Mouse (Mus musculus) kidney, embryonic 14.5 days (tissue): Measurements from ENCODE around the gene Zfp933. TPM values are rescaled to one million over a fixed set of nuclear protein-coding genes. Genes with fewer than 3 reads are reported as not detected.

Source experiments
- ATAC-seq: fragments of 200-750 bp; cut with Nextera tagmentation; 2 replicates; pipeline ENCODE4 v1.8.0; 2017; ENCODE audit warnings: moderate number of reproducible peaks, mild to moderate bottlenecking, moderate TSS enrichment, moderate library complexity; ENCODE audit not compliant: low FRiP score, low TSS enrichment
- H3K27ac ChIP-seq: fragments of 300-500 bp; sonication (generic); 2 replicates; pipeline ENCODE4 v1.5.1; 2014; ENCODE audit warnings: low read depth, mild to moderate bottlenecking, low read length, moderate library complexity, mixed read lengths
- H3K27me3 ChIP-seq: fragments of 300-500 bp; sonication (generic); 2 replicates; pipeline ENCODE4 v1.6.1; 2014; ENCODE audit warnings: mild to moderate bottlenecking, low read length; ENCODE audit not compliant: control insufficient read depth, insufficient read depth
- H3K36me3 ChIP-seq: fragments of 300-500 bp; sonication (generic); 2 replicates; pipeline ENCODE4 v1.6.1; 2014; ENCODE audit warnings: low read length, mixed read lengths; ENCODE audit not compliant: control insufficient read depth, insufficient read depth
- H3K4me1 ChIP-seq: fragments of 300-500 bp; sonication (generic); 2 replicates; pipeline ENCODE4 v1.6.1; 2014; ENCODE audit warnings: low read length, mixed read lengths; ENCODE audit not compliant: control insufficient read depth, insufficient read depth
- H3K4me2 ChIP-seq: fragments of 300-500 bp; sonication (generic); replicated peaks from 2 replicates; pipeline ENCODE4 v1.6.1; 2014; ENCODE audit warnings: low read depth, mild to moderate bottlenecking, low read length
- H3K4me3 ChIP-seq: fragments of 300-500 bp; sonication (generic); 2 replicates; pipeline ENCODE4 v1.5.1; 2014; ENCODE audit warnings: mild to moderate bottlenecking, low read length
- H3K9ac ChIP-seq: fragments of 300-500 bp; sonication (generic); 2 replicates; pipeline ENCODE4 v1.6.1; 2014; ENCODE audit warnings: low read depth, mild to moderate bottlenecking, low read length, moderate library complexity
- H3K9me3 ChIP-seq: fragments of 300-500 bp; sonication (generic); 2 replicates; pipeline ENCODE4 v1.6.1; 2016; ENCODE audit warnings: low read length; ENCODE audit not compliant: control insufficient read depth
- WGBS: fragments of 180-500 bp; shearing (Covaris S2); extraction: QIAGEN DNeasy Blood & Tissue Kit; methylation state at CpG from one replicate; pipeline ENCODE4 v1.1.7; 2014; 5-methylcytosine and 5-hydroxymethylcytosine counted together
- polyA plus RNA-seq: library from polyadenylated mRNA; unstranded; fragments of >200 nt; fragmentation: Nextera tagmentation; extraction: Ambion mirVana; gene quantifications from 2 replicates; pipeline ENCODE4 v1.2.1, GENCODE M21; 2014

Gene Zfp933
- polyA plus RNA-seq, 1 experiment from 2014 or later, result 5.4 TPM

- no peak for ATAC-seq
- H3K27me3 ChIP-seq, result no peaks in the 10 kb centered on the region
- H3K4me1 ChIP-seq, result no peaks in the 10 kb centered on the region
- no peak overlapping the region for H3K27ac ChIP-seq
- WGBS, result 85% methylated on average over 6 of the region's 6 CpGs
- H3K4me2 ChIP-seq, result no peak overlapping the region
- H3K9ac ChIP-seq, result no peak overlapping the region
- peaks cover 88% of the 10 kb centered on the region for H3K36me3 ChIP-seq
- no peaks in the 10 kb centered on the region for H3K9me3 ChIP-seq
- no peak overlapping the region for H3K4me3 ChIP-seq
Observed at GRCm38 (mm10) chr4:147883041-147883440, 34.9 kb upstream of the Zfp933 start.

- no peak for ATAC-seq
- Histone ChIP-seq H3K4me3 (no peak overlapping the region), H3K27me3 (no peaks in the 10 kb centered on the region), H3K9ac (no peak overlapping the region), H3K9me3 (no peaks in the 10 kb centered on the region), H3K36me3 (peaks cover 84% of the 10 kb centered on the region), H3K4me2 (no peak overlapping the region), H3K27ac (no peak overlapping the region), H3K4me1 (no peaks in the 10 kb centered on the region)
- WGBS, result 96% methylated on average over 7 of the region's 7 CpGs
Observed at GRCm38 (mm10) chr4:147881792-147882191, 33.6 kb upstream of the Zfp933 start.

- Histone ChIP-seq H3K4me1 (no peaks in the 10 kb centered on the region), H3K9ac (no peak overlapping the region), H3K9me3 (no peaks in the 10 kb centered on the region), H3K4me2 (no peak overlapping the region), H3K36me3 (peaks cover 79% of the 10 kb centered on the region), H3K4me3 (no peak overlapping the region), H3K27me3 (no peaks in the 10 kb centered on the region), H3K27ac (no peak overlapping the region)
- 60% methylated on average over 5 of the region's 5 CpGs for WGBS
- no peak for ATAC-seq
Observed at GRCm38 (mm10) chr4:147879865-147880264, 31.7 kb upstream of the Zfp933 start.

GRCm38 (mm10) chr4:147879456-147879855 lies 31.3 kb upstream of the Zfp933 start:
- no peak overlapping the region for H3K4me3 ChIP-seq
- H3K36me3 ChIP-seq, result peaks cover 80% of the 10 kb centered on the region
- ATAC-seq, result peak; percentile 14; the same call in 1 of the 2 replicates
- no peaks in the 10 kb centered on the region for H3K4me1 ChIP-seq
- H3K4me2 ChIP-seq, result no peak overlapping the region
- no peaks in the 10 kb centered on the region for H3K9me3 ChIP-seq
- H3K27ac ChIP-seq, result no peak overlapping the region
- no peaks in the 10 kb centered on the region for H3K27me3 ChIP-seq
- 66% methylated on average over 2 of the region's 2 CpGs for WGBS
- no peak overlapping the region for H3K9ac ChIP-seq

- H3K27me3 ChIP-seq, result no peaks in the 10 kb centered on the region
- H3K9me3 ChIP-seq, result no peaks in the 10 kb centered on the region
- WGBS, result 96% methylated on average over 9 of the region's 9 CpGs
- peaks cover 81% of the 10 kb centered on the region for H3K36me3 ChIP-seq
- H3K27ac ChIP-seq, result no peak overlapping the region
- H3K4me2 ChIP-seq, result no peak overlapping the region
- no peak overlapping the region for H3K4me3 ChIP-seq
- no peak overlapping the region for H3K9ac ChIP-seq
- ATAC-seq, result no peak
- H3K4me1 ChIP-seq, result no peaks in the 10 kb centered on the region
Observed at GRCm38 (mm10) chr4:147878537-147878936, 30.4 kb upstream of the Zfp933 start.

- Histone ChIP-seq H3K9me3 (no peaks in the 10 kb centered on the region), H3K36me3 (peaks cover 76% of the 10 kb centered on the region), H3K9ac (no peak overlapping the region), H3K4me2 (no peak overlapping the region), H3K4me1 (no peaks in the 10 kb centered on the region), H3K27me3 (no peaks in the 10 kb centered on the region), H3K27ac (no peak overlapping the region), H3K4me3 (no peak overlapping the region)
- 86% methylated on average over 4 of the region's 4 CpGs for WGBS
- ATAC-seq, result no peak
Observed at GRCm38 (mm10) chr4:147875852-147876575, 27.8 kb upstream of the Zfp933 start.

GRCm38 (mm10) chr4:147869238-147869637 lies 21.1 kb upstream of the Zfp933 start:
- peaks cover 36% of the 10 kb centered on the region for H3K36me3 ChIP-seq
- 17% methylated on average over 5 of the region's 5 CpGs for WGBS
- no peaks in the 10 kb centered on the region for H3K27me3 ChIP-seq
- peak overlapping the region; percentile 87 for H3K4me3 ChIP-seq
- peak overlapping the region; percentile 65 for H3K4me2 ChIP-seq
- ATAC-seq, result no peak
- H3K27ac ChIP-seq, result no peak overlapping the region
- peak overlapping the region; percentile 66 for H3K9ac ChIP-seq
- H3K9me3 ChIP-seq, result no peaks in the 10 kb centered on the region
- H3K4me1 ChIP-seq, result peaks cover 19% of the 10 kb centered on the region

GRCm38 (mm10) chr4:147868450-147869031 lies 20.4 kb upstream of the Zfp933 start, which contains the start of the genes Miip and Fv1:
Gene Miip (minus strand): TSS chr4:147868816.
Gene Fv1 (plus strand): TSS chr4:147868979.
- H3K4me2 ChIP-seq, result peak within 1 kb of the TSS; percentile 65
- H3K4me1 ChIP-seq, result peaks cover 19% of the 10 kb centered on the region
- no peaks in the 10 kb centered on the region for H3K9me3 ChIP-seq
- H3K27me3 ChIP-seq, result no peaks in the 10 kb centered on the region
- peak within 1 kb of the TSS; percentile 87 for H3K4me3 ChIP-seq
- peaks cover 31% of the 10 kb centered on the region for H3K36me3 ChIP-seq
- ATAC-seq, result peak; percentile 99
- under 1% methylated on average over 30 of the region's 30 CpGs for WGBS
- H3K9ac ChIP-seq, result peak within 1 kb of the TSS; percentile 76
- H3K27ac ChIP-seq, result peak within 1 kb of the TSS; percentile 85
